Mouse (Mus musculus) 416B (cell line): ENCODE results near the gene Col18a1.
A peak's percentile ranks its signal among the peaks of the same experiment; 100 is the strongest.
"Not testable (repeated sequence)": the region's sequence is repeated elsewhere in the genome, so short reads cannot be mapped to it uniquely, and the experiment has no call there.

Experiments
- DNase-seq: peaks from one replicate; pipeline ENCODE4 v3.0.0; 2011; ENCODE audit warnings: low read depth

The Col18a1 gene

DNA sequence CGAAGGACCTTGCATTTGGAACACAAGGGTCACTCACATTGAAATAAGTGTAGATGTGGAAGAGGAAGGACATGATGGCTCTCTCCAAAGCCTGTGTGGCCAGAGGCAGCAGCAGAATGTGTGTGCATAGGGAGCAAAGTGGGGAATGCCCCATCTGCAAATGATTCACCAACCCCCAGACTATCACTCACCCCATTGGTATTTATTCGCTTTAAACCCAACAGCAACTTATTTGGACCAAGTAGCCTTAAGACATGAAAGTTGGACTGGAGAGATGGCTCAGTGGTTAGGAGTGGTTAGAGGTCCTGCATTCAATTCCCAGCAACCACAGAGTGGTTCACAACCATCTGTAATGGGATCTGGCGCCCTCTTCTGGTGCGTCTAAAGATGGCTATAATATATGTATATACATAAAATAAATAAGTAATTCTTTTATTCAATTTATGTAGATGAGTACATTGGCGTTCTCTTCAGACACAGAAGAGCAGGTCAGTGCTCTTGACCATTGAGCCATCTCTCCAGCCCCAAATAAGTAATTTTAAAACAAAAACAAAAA lies 31.0 kb downstream of the Col18a1 start:
- peak; percentile 11 for DNase-seq

DNA sequence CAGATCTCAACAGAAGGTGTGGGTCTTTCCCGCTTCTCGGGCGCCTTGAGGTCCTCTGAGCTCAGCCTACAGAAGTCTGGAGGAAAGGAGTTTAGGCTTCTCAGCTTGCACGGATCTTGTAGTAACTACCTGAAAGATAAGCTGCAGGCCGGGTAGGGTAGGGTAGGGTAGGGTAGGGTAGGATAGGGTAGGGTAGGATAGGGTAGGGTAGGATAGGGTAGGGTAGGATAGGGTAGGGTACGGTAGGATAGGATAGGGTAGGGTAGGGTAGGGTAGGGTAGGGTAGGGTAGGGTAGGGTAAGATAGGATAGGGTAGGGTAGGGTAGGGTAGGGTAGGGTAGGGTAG lies 31.6 kb downstream of the Col18a1 start:
- not testable (repeated sequence) for DNase-seq

DNA sequence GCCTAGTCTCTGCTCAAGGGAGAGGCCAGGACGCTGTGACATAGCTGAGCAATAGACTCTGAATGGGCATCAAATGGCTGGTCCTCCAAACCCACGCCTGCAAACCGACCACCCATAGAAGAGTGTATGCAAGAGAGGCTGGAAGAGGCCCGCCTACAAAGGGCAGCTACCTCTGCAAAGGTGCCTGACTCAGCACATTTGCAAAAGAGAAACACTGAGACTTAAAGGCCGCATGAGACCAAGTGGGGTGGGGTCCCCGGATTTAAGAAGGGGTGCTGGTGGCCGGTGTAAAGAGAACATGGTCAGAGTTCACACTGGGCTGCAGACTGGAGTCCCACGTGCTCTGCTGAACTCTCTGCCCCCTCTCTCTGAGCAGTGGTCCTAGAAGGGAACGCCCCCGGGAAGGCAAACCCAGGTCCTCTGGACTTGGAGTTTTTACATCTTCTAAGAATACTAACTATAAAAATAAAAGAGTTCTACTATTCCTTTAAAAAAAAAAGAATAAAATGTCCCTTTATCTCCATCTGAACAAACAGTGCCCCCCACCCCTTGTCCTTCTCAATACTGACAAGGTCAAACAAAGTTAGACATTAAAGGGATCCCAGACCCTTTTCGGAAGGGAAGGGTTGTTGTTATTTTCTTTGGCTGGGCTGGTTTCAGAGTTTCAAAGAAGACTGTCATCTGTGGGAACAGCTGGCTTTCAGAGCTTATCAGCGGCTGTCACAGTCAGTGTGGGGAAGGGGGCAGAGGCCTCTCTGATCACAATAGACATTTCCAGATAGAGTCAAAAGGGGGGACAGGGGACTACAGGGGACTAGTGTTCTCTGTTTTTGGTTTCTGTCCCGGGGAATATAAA lies 32.2 kb downstream of the Col18a1 start:
- DNase-seq = no peak

DNA sequence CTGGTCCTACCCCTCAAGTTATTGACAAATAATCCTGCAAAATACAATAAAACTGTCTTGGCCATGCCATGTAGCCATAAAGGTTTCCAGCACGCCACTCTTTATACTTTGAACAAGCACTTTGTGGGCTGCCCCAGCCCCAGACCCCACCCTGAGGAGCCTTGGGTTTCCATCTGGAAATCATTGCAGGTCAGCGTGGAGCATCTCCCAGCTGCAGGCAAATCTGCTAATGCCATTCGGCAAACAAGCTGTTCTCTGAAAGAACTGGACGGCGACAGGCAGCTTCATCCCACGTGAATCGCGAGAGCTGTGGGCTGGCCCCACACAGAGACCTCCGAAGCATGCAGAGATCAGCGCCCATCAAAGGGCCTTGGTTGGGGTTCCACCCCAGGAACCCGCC lies 34.2 kb downstream of the Col18a1 start:
- DNase-seq = no peak

DNA sequence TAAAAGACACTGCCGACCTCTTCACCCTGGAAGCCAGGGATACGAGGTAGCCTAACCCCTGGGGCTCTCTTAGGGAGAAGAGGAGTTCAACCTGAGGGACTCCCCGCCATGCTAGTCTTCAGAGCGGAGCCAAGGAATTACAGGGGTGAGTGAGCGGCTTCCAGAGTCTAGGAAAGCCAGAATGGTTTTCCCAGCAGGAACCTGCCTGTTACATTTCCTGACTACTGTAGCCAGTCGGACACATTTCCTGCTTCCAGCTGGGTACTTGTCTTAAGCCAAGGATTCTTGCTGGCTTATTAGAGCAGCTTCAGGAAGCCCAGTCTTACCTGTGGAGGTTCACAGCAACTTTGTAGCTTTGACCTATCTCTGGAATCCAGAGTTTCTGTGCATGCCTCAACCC lies 34.8 kb downstream of the Col18a1 start:
- DNase-seq = no peak

DNA sequence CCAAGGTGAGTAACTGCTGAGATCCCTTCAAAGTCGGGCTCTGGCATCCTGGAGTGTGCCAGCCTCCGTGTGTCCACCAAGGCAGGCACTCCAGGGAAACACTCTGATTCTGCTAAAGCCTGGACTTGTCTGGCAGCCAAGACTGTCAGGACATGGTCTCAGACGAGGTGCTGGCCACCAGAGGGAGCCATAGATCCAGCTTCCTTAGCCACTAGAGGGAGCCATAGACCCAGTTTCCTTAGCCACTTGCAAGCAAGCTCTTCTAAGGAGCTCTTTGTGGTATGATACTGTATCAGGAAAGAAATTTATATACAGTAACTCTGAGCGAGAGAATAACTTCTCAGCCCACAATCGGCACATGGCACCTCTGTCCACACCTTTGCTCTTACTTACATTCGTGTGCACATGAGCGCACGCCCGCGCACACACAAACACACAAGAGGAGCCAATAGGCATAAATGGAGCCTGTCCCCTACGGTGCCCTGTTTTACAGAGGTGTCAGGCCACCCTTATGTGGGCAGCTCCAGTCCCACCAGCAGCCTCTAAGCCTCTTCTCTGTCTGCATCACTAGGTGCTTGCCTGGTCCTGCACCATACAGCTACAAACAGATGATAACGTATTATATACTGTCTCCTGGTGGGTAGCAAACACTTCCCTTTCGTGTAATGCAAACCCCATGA lies 35.6 kb downstream of the Col18a1 start:
- peak; percentile 91 for DNase-seq

DNA sequence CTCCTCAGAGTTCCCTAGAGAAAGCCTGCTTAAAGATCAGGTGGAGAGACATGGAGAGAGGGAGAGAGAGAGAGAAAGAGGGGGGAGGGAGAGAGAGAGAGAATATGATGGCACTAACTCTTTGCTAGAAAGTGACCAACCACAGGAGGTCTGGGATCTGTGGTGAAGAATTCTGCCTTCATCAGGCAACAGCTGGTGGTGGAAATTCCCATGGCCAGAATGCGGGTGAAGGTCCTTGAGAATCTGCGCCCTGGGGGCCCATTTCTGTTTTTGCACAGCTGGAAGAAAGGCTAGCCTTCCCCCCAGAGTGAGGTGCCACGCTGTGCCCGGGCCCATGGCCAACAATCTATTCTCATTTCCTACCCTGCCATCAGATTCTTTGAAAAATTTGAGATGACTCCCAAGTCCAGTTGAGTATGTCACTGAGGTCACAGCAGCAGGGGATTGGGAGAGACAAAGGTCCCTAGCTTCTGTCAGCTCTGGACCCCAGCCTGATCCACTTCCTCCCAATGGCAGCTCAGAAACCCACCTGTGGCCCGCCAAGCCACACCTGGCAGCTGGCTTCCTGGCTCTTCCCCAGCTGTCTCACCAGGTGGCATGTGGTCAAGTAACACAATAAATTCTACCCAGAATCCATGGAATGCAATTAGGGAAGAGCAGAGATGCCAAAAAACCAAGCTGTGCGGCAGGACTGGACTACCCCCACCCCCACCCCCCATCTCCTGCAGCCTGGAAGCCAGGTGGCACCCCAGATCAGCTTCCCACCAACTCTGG lies 36.5 kb downstream of the Col18a1 start:
- DNase-seq = no peak

DNA sequence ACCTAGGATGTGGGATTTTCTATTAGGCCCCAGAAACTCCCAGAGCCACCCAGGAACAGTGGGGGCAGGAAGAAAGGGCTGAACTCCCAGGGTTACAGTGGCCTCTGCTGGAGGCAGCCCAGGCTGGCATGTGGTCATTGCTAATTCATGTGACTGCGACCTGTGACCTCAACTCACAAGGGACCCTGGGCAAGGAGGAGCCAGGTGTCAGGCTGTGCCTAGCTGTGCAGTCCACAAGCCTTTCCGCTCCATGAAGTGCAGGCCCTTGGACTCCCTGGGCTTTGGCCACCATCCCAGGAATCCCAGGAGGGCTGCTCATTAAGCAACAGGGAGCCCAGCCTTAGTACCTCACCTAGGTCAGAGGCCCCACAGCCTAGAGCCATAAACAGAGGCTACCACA lies 38.4 kb downstream of the Col18a1 start:
- no peak for DNase-seq

DNA sequence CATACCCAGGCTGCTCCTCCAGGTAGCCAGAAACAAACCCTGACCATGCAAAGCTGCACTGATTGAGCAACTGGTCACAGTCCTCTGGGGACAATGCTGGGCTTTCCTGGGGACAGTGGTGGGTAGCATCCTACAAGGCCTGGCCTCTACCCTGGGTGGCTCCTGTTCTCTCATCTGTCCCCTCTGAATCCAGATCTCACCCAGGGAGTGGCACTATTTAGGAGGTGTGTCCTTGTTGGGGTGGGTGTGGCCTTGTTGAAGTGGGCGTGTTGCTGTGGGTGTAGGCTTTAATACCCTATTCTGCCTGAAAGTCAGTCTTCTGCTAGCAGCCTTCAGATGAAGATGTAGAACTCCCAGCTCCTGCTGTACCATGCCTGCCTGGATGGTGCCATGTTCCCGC lies 39.8 kb downstream of the Col18a1 start:
- no peak for DNase-seq

DNA sequence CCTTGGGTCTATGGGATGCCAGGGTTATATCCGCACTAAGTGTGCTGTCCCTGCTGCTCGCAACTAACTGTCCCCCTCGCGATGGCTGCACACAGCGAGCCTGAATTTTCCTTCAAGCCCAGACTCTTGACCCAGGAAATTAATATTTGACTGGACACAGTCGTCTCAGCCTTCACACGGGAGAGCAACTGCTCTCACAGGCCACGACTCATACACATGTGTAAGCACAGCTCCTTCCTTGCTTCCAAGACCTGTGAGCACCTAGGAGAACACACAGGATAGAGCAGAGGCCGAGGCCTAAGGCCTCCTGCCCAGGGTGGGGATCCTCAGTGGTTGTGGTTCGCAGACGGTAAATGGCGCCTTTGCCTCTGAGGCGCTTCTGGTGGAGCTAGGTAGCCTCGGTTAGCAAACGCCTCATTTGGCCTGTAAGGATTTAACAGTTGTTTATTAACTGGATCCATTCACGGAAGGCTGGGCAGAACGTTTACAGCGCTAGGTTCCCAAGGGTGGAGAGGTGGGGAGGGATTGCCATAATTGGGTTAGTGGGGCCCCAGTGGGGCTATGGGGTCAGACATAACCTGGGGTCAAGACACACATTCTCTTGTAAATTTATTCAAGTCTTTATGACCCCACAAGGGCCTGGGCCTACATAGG lies 41.1 kb downstream of the Col18a1 start:
- no peak for DNase-seq

DNA sequence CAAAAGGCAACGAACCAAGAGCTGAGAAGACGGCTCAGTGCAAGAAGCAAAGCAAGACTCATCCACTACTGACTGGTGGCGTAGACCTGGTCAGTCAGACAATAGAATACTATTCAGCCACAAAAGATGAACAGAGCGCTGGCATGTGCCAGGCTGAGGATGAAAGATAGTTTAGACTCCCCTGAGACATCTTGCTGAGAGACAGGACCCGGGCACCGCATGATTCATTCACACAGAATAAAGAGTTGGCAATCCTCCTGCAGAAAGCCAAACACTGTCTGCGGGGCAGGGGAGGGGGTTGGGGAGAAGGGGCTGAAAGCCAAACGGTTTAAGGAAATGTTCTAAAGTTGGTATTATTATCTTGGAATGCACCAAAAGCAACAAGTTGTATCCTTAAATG lies 42.4 kb downstream of the Col18a1 start:
- DNase-seq = no peak

DNA sequence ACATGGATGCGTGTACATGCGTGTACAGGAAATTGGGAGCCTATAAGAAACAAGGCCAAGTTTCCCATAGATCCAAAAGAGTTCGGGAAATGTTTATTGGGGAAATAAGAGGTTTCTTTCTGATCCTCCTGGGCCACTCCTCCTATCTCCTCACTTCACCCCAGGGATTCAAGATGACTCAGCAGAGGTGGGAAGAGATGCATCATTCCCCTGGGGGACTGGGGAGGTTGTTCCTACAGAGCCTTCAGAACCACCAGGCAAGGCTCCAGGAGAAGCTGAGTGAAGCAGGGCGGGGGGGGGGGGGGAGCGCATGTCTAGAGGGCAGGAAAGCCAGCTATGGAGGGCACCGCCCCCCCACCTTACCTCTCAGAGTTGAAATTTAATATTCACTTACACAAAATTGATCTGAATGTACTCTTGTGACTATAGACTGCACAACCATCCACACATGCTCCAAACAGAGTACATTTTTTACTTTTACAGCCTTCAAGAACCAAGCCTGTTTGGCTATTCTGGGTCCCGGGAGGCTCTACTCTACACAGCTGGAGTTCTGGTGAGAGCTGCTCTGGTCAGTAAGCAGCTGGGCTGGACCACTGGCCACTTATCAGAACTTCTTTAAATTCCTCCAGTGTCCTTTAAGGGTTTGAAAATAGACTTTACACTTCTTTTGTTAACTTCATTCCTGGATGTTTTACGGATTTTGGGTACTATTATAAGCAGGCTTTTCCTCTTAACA lies 44.9 kb downstream of the Col18a1 start:
- no peak for DNase-seq

DNA sequence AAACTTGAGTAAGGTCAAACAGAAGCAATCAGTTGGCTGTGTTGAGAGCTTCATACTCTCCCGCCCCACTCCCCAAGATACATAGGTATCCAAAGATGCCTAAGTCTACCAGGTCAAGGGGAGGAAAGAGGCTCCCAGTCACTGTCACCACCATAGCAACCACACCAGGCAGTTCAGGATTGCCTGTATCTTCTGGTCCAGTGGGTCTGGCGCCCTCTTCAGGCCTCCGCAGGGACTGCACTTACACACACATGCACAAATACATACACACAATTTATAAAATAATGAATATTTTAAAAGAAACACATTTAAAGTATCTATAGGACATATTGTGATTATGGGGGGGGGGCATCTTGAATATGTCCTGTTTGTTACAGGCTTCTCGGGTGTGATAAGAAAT lies 45.8 kb downstream of the Col18a1 start:
- no peak for DNase-seq

DNA sequence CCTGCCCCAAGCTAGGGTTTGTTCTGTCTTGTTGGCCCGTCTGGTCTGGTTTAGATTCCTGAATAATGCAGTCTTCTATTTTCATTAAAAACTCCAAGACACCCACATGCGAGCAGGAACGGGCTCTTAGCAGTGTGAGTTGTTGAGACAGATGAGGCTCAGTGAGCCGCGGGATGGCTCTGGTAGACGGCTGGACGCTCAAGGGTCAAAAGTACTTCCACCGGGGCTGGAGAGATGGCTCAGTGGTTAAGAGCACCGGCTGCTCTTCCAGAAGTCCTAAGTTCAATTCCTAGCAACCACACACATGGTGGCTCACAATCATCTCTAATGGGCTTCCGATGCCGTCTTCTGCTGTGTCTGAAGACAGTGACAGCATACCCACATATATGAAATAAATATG lies 46.9 kb downstream of the Col18a1 start:
- no peak for DNase-seq

DNA sequence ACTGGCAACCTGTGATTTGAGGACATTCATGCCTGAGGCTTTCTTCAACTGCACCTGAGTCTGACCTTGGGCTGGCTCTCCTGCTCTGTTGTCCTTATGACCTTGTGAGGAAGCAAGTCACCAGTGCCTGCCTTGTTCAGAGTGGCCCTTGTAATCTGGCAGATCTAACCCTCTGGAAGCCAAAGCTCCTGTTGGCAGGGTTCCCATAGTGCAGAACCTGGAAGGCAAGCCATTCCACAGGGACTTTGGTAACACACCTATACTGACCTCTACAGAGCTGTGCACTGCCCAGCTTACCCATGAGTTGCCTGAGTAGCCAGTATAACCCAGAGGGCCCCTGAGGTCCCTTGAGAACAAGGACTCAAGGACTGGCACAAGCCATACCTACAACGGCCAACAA lies 48.0 kb downstream of the Col18a1 start:
- no peak for DNase-seq

DNA sequence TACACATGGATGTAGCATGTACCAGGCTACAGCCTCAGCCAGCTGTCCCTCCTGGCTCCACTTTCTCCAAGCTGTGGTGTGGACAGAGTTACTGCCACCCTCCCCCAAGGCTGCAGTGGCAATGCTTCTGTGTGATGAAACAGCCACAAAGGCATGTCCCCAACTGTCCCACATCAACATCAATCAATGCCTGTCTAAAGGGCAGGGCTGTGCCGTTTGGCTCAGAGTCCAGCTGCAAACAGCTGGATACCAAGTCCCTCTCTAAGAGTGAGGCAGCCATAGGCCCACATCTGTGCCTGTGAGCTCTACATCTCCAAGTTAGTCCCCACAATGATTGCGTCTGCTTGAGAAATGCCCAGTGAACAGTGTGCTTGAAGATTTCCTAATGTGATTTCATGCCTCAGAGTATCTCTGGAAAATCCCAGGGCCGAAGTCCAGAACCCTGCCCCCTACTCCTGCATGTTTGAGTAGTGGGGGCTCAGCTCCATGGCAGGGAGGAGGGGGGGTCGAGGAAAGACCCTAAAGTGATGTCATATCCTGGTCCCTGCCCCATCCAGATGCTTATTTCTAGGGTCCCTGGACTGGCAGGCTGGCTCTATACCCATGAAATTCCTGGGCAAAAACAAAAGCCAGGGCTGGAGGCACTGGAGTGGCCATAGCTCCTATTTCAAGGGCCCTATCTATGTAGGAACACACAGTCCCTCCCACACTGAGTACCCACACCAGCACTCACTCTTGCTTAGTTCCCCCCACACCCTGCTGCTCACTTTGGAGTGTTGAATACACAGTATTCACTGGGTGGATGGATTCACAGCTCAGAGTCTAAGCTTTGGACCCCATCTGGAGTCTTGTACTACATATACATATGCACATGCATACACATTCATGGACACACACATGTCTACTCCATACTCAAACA lies 49.6 kb downstream of the Col18a1 start:
- DNase-seq = no peak

DNA sequence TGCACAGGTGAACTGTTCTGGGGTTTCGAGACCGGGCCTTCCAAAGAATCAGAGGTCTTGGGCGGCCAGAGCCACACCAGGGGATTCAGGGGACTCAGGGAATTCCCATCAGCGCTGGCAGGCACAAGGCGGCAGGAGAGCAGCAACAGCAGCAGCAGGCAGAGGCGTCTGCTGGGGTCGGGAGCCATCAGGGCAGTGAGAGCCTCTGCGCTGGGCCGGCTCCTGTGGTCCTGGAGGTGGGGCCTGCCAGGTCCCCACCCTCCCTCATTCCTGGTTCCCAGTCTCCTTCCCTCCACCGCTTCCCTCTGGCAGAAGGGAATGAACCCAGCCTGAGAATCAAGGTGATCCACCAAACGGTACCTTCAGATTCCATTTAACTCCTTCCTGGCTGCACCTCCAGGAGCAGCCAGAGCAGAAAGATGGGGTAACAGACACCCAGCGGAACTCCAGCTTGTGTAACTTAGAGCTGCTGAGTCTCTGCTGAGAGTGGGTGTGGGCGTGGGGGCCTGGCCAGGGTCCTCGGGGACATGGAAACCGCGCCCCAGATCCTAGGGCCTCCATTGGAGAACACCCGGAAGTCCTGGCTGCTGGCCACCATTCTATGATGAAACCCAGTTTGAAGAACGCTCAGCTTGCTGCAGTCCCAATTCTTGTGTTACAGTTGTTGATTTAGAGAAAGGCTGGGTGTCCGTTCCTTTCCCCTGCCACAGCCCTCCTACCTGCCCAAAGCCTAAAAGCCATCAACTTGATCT lies 52.7 kb downstream of the Col18a1 start:
- no peak for DNase-seq

DNA sequence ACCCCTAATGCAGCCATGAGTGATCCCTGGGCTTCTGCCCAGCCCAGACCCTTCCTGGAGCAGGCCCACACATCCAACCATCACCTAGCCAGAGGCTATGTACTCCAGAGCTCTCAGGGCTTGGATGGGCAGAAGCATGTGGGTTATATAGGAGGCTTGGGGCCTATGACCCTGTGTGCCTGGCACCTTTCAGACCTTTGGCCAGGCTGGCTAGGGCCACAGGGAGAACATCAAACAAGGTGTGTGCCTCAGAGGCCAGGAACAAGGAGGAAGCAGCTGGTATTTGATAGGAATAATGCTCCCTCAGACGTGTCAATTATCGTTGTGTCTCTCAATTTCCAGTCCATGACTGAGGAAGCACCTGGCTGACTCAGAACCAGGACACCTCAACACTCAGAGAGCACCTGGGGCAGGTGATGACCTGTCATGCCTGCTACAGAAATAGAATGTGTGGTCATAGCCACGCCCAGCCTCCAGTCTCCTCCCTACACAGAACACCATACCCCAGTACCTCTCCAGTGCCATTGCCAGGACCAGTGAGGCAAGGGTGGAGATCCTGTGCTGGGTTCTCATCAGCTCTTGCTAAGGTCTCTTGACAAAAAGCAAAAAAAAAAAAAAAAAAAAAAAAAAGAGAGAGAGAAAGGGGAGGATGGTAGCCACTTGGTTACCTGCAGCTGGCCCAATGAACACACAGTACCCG lies 54.6 kb downstream of the Col18a1 start:
- DNase-seq = no peak

DNA sequence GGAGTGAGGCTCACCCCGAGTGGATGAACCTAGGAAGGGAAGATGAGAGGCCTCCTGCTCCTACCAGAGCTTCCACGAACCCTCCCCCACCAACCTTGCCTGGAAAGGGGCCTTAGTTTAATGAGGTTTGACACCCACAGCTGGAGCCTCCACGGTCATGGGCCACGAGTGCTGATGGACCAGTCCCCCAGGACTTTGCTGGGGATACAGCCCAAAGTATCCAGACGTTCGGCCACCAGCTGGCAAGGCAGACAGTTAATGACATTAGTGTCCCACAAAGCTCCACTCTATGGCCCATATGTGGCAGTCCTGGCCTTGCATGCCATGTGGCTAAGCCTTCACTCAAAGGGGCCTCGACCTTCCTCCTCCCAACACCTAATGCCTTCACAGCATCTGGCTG lies 55.5 kb downstream of the Col18a1 start:
- no peak for DNase-seq
